Mouse (Mus musculus): Measurements from ENCODE around the gene Trip10. TPM values are rescaled to one million over a fixed set of nuclear protein-coding genes. Genes with fewer than 3 reads are reported as not detected.

The Trip10 gene
- polyA plus RNA-seq, 1 experiment from 2014 or later = 32.5 TPM

- Histone ChIP-seq H3K4me3 (ENCODE audit: low read depth, low read length) (no peak overlapping the region), H3K9ac (ENCODE audit: low read length) (no peak overlapping the region), H3K9me3 (ENCODE audit: control insufficient read depth, low read length) (no peaks in the 10 kb centered on the region), H3K4me2 (ENCODE audit: low read depth, low read length, severe bottlenecking) (no peak overlapping the region), H3K27ac (ENCODE audit: low read depth, low read length) (no peak overlapping the region), H3K36me3 (ENCODE audit: control insufficient read depth, insufficient read depth, low read length) (no peaks in the 10 kb centered on the region; the same call in 1 of the 2 replicates), H3K27me3 (ENCODE audit: control insufficient read depth, insufficient read depth, low read length) (no peaks in the 10 kb centered on the region), H3K4me1 (replicated peaks; ENCODE audit: control insufficient read depth, insufficient read depth, low read length) (no peaks in the 10 kb centered on the region)
- 0 out of 2 replicates have a peak, but pooled peaks have one; percentile 13 for ATAC-seq (replicated peaks; ENCODE audit: low FRiP score)
- DNase-seq (ENCODE audit: low spot score) = no peak
- WGBS = 89% methylated on average over 2 of the region's 2 CpGs
These were observed 14.9 kb downstream of the Trip10 start for GRCm38 (mm10) chr17:57264164-57264563.

DNA sequence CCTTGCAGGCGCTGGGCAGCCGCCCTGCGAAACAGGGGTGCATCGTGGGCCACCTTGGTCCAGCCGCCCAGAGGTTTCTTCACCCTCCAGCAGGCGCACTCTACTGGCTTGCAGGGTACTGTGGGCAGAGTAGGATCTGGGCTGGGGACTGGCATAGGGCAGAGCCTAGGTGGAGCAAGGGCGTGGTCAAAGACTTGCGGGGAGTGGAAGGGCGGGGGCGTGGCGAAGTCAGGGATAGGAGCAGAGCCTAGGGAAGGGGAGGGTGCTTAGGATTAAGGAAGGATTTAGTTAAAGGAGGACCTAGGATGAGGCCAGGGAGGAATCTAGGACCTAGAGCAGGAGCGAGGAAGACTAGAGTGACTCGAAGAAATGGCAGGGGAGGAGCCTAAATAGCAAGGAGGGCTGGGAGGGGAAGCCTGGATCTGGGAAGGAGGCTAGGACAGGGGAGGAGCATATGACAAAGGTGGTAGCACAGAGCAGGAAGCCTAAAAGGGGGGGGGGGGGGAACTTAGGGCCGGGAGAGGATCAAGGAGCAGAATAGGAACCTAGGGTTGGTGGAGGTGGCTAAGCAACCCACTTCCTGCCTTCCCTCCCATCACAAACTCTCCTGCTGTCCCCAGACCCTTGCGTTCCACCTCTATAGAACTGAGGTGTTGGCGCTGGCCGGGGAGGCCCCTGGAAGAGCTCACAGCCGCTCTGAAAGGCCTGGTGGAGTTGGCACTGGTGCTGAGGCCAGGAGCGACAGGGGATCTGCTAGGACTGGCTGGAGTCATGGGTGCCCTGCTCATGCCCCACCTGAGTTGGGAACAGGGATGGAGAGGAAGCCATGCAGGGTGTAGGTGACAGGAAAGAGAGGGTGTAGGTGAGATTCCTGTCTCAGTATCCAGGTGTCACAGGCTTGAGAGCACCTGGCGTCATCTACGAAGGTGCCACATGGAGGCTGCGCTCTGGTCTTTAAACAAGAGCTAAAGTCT, 16.0 kb downstream of the Trip10 start:
- Histone ChIP-seq H3K4me2 (ENCODE audit: low read depth, low read length, severe bottlenecking) (no peak overlapping the region), H3K27ac (ENCODE audit: low read depth, low read length) (no peak overlapping the region), H3K4me3 (ENCODE audit: low read depth, low read length) (no peak overlapping the region), H3K9me3 (ENCODE audit: control insufficient read depth, low read length) (no peaks in the 10 kb centered on the region), H3K27me3 (ENCODE audit: control insufficient read depth, insufficient read depth, low read length) (no peaks in the 10 kb centered on the region), H3K36me3 (ENCODE audit: control insufficient read depth, insufficient read depth, low read length) (no peaks in the 10 kb centered on the region; the same call in 1 of the 2 replicates), H3K9ac (ENCODE audit: low read length) (no peak overlapping the region), H3K4me1 (replicated peaks; ENCODE audit: control insufficient read depth, insufficient read depth, low read length) (no peaks in the 10 kb centered on the region)
- 26% methylated on average over 21 of the region's 22 CpGs for WGBS
- DNase-seq (ENCODE audit: low spot score) = no peak
- peak; percentile 50 for ATAC-seq (replicated peaks; ENCODE audit: low FRiP score)

DNA sequence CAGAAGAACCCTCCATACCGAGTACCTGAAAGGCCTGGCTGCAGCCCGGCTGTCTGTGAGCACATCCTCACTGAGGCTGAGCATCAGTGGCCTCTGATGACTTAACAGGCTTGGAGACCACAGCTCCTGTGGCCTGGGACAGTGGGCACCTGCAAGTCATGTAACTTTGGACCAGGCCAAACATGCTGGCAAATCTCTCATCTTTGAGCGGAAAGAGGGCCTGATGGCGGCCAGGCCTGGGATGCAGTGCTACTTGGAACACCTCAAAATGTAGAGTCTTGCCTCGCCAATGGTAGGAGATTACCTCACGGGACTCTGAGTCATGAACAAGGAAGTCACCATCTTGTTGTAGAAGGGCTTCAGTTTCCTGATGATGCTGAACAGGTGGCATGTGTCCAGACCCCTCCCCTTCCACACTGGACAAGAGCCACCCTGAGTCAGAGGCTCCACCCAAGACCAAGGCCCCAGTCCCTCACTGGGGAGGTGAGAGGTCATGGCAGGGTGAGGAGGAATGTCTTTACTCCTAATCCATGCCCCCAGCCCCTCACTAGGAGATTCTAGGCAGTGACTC, 18.4 kb downstream of the Trip10 start:
- ATAC-seq (replicated peaks; ENCODE audit: low FRiP score) = no peak
- Histone ChIP-seq H3K27ac (ENCODE audit: low read depth, low read length) (no peak overlapping the region), H3K4me2 (ENCODE audit: low read depth, low read length, severe bottlenecking) (no peak overlapping the region), H3K36me3 (ENCODE audit: control insufficient read depth, insufficient read depth, low read length) (no peaks in the 10 kb centered on the region), H3K9ac (ENCODE audit: low read length) (no peak overlapping the region), H3K4me3 (ENCODE audit: low read depth, low read length) (no peak overlapping the region), H3K4me1 (replicated peaks; ENCODE audit: control insufficient read depth, insufficient read depth, low read length) (no peaks in the 10 kb centered on the region), H3K27me3 (ENCODE audit: control insufficient read depth, insufficient read depth, low read length) (no peaks in the 10 kb centered on the region), H3K9me3 (ENCODE audit: control insufficient read depth, low read length) (no peaks in the 10 kb centered on the region)
- no peak for DNase-seq (ENCODE audit: low spot score)
- WGBS = 91% methylated on average over 6 of the region's 6 CpGs

GRCm38 (mm10) chr17:57271301-57271700, 22.0 kb downstream of the Trip10 start:
- Histone ChIP-seq H3K9ac (ENCODE audit: low read length) (no peak overlapping the region), H3K36me3 (ENCODE audit: control insufficient read depth, insufficient read depth, low read length) (no peaks in the 10 kb centered on the region), H3K27ac (ENCODE audit: low read depth, low read length) (no peak overlapping the region), H3K4me3 (ENCODE audit: low read depth, low read length) (no peak overlapping the region), H3K27me3 (ENCODE audit: control insufficient read depth, insufficient read depth, low read length) (peaks cover 18% of the 10 kb centered on the region), H3K4me1 (replicated peaks; ENCODE audit: control insufficient read depth, insufficient read depth, low read length) (peaks cover 9% of the 10 kb centered on the region), H3K4me2 (ENCODE audit: low read depth, low read length, severe bottlenecking) (no peak overlapping the region), H3K9me3 (ENCODE audit: control insufficient read depth, low read length) (no peaks in the 10 kb centered on the region)
- no peak for ATAC-seq (replicated peaks; ENCODE audit: low FRiP score)
- 64% methylated on average over 9 of the region's 9 CpGs for WGBS
- DNase-seq (ENCODE audit: low spot score) = no peak

- H3K9me3 ChIP-seq (ENCODE audit: control insufficient read depth, low read length) = no peaks in the 10 kb centered on the region
- 43% methylated on average over 7 of the region's 7 CpGs for WGBS
- H3K4me2 ChIP-seq (ENCODE audit: low read depth, low read length, severe bottlenecking) = no peak overlapping the region
- H3K27ac ChIP-seq (ENCODE audit: low read depth, low read length) = no peak overlapping the region
- no peak for ATAC-seq (replicated peaks; ENCODE audit: low FRiP score)
- no peaks in the 10 kb centered on the region for H3K36me3 ChIP-seq (ENCODE audit: control insufficient read depth, insufficient read depth, low read length)
- peaks cover 9% of the 10 kb centered on the region for H3K4me1 ChIP-seq (replicated peaks; ENCODE audit: control insufficient read depth, insufficient read depth, low read length)
- no peak overlapping the region for H3K4me3 ChIP-seq (ENCODE audit: low read depth, low read length)
- no peak overlapping the region for H3K9ac ChIP-seq (ENCODE audit: low read length)
- H3K27me3 ChIP-seq (ENCODE audit: control insufficient read depth, insufficient read depth, low read length) = peaks cover 18% of the 10 kb centered on the region
- DNase-seq (ENCODE audit: low spot score) = no peak
These were observed 24.6 kb downstream of the Trip10 start for GRCm38 (mm10) chr17:57273846-57274245.

- DNase-seq (ENCODE audit: low spot score) (no peak), ATAC-seq (replicated peaks; ENCODE audit: low FRiP score) (no peak)
- H3K36me3 ChIP-seq (ENCODE audit: control insufficient read depth, insufficient read depth, low read length) = no peaks in the 10 kb centered on the region
- no peak overlapping the region for H3K27ac ChIP-seq (ENCODE audit: low read depth, low read length)
- H3K9ac ChIP-seq (ENCODE audit: low read length) = no peak overlapping the region
- WGBS = 5% methylated on average over 15 of the region's 15 CpGs
- H3K4me1 ChIP-seq (replicated peaks; ENCODE audit: control insufficient read depth, insufficient read depth, low read length) = peaks cover 9% of the 10 kb centered on the region
- peak overlapping the region; percentile 32; the same call in 1 of the 2 replicates for H3K4me3 ChIP-seq (ENCODE audit: low read depth, low read length)
- H3K4me2 ChIP-seq (ENCODE audit: low read depth, low read length, severe bottlenecking) = peak overlapping the region; percentile 47
- H3K27me3 ChIP-seq (ENCODE audit: control insufficient read depth, insufficient read depth, low read length) = peaks cover 18% of the 10 kb centered on the region
- no peaks in the 10 kb centered on the region for H3K9me3 ChIP-seq (ENCODE audit: control insufficient read depth, low read length)
These were observed 25.4 kb downstream of the Trip10 start for GRCm38 (mm10) chr17:57274686-57275085.

DNA sequence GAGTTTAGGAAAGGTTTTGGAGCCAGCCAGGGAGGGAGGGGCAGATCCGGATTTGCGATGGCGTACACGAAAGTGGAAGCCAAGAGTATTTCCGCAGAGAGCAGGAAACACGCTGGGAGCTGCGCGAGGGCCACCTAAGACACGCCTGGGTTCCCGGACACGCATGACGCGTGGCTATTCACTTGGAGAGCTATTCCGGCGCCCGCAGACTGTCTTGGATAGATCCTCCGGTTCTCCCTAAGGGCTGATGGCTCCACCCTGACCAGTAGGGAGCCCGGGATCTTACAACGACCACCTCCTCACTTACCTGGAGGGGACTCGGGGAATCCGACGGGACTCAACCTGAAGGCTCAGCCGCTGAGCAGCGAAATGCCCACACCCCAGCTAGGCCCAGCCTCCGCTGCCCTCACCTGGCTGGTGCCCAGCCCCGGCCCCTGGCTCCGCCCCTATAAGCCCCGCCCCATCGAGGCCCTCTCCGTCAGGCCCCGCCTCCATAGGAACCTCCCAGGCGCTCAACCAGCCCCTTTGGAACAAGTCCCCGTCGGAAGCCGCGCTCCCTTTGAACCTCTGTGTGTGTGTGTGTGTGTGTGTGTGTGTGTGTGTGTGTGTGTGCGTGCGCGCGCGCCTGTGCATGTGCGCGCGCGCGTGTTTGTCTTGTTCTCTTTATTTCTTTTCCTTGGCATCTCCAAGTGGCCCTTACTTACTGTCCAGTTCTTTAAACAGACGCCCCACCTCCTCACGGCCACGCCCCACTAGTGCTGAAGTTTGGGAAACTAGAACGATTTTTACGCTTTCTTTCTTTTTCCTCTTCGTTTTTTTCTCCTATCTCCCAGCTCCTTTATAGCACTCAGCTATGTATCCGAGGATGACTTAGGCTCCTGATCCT, 26.1 kb downstream of the Trip10 start:
- Histone ChIP-seq H3K9ac (ENCODE audit: low read length) (peak overlapping the region; percentile 16; the same call in 1 of the 2 replicates), H3K4me3 (ENCODE audit: low read depth, low read length) (peak overlapping the region; percentile 32), H3K27ac (ENCODE audit: low read depth, low read length) (no peak overlapping the region), H3K9me3 (ENCODE audit: control insufficient read depth, low read length) (no peaks in the 10 kb centered on the region), H3K36me3 (ENCODE audit: control insufficient read depth, insufficient read depth, low read length) (no peaks in the 10 kb centered on the region), H3K27me3 (ENCODE audit: control insufficient read depth, insufficient read depth, low read length) (peaks cover 18% of the 10 kb centered on the region), H3K4me2 (ENCODE audit: low read depth, low read length, severe bottlenecking) (peak overlapping the region; percentile 47), H3K4me1 (replicated peaks; ENCODE audit: control insufficient read depth, insufficient read depth, low read length) (peaks cover 9% of the 10 kb centered on the region)
- DNase-seq (ENCODE audit: low spot score) = peak; percentile 86
- 1% methylated on average over 49 of the region's 53 CpGs for WGBS
- ATAC-seq (replicated peaks; ENCODE audit: low FRiP score) = peak; percentile 85

- peak; percentile 60 for DNase-seq (ENCODE audit: low spot score)
- Histone ChIP-seq H3K4me2 (ENCODE audit: low read depth, low read length, severe bottlenecking) (peak overlapping the region; percentile 47), H3K27me3 (ENCODE audit: control insufficient read depth, insufficient read depth, low read length) (peaks cover 18% of the 10 kb centered on the region), H3K9me3 (ENCODE audit: control insufficient read depth, low read length) (no peaks in the 10 kb centered on the region), H3K36me3 (ENCODE audit: control insufficient read depth, insufficient read depth, low read length) (no peaks in the 10 kb centered on the region), H3K4me1 (replicated peaks; ENCODE audit: control insufficient read depth, insufficient read depth, low read length) (peaks cover 9% of the 10 kb centered on the region), H3K9ac (ENCODE audit: low read length) (no peak overlapping the region), H3K4me3 (ENCODE audit: low read depth, low read length) (peak overlapping the region; percentile 32; the same call in 1 of the 2 replicates), H3K27ac (ENCODE audit: low read depth, low read length) (no peak overlapping the region)
- ATAC-seq (replicated peaks; ENCODE audit: low FRiP score) = peak; percentile 30; the same call in 1 of the 2 replicates
- WGBS = 5% methylated on average over 13 of the region's 13 CpGs
These were observed 26.7 kb downstream of the Trip10 start for GRCm38 (mm10) chr17:57275997-57276351.

All from forebrain, embryonic 11.5 days (tissue).